Mouse (Mus musculus) midbrain, postnatal 0 days (tissue): ENCODE measurements around the gene Cnga3. TPM values are rescaled to one million over a fixed set of nuclear protein-coding genes. Genes with fewer than 3 reads are reported as not detected.
A peak's percentile ranks its signal among the peaks of the same experiment; 100 is the strongest.

Experiments used
- ATAC-seq: fragments of 200-750 bp; cut with Nextera tagmentation; 2 replicates; pipeline ENCODE4 v1.8.0; 2017; ENCODE audit warnings: moderate number of reproducible peaks, mild to moderate bottlenecking, moderate TSS enrichment, moderate library complexity; ENCODE audit not compliant: low FRiP score
- DNase-seq: peaks from one replicate; pipeline ENCODE4 v3.0.0-alpha.2; 2015; ENCODE audit warnings: low spot score
- H3K27ac ChIP-seq: fragments of 300-500 bp; sonication (generic); 2 replicates; pipeline ENCODE4 v1.5.1; 2014; ENCODE audit warnings: low read depth, mild to moderate bottlenecking, low read length, mixed read lengths
- H3K27me3 ChIP-seq: fragments of 300-500 bp; sonication (generic); 2 replicates; pipeline ENCODE4 v1.6.1; 2014; ENCODE audit warnings: low read length, control low read depth, mixed read lengths; ENCODE audit not compliant: insufficient read depth
- H3K36me3 ChIP-seq: fragments of 300-500 bp; sonication (generic); 2 replicates; pipeline ENCODE4 v1.6.1; 2014; ENCODE audit warnings: low read length, control low read depth, mixed read lengths; ENCODE audit not compliant: insufficient read depth
- H3K4me1 ChIP-seq: fragments of 300-500 bp; sonication (generic); 2 replicates; pipeline ENCODE4 v1.6.1; 2014; ENCODE audit warnings: mild to moderate bottlenecking, control low read depth, antibody characterized with exemption, low read length, mixed read lengths; ENCODE audit not compliant: insufficient read depth
- H3K4me2 ChIP-seq: fragments of 300-500 bp; sonication (generic); 2 replicates; pipeline ENCODE4 v1.6.1; 2014; ENCODE audit warnings: low read depth, mild to moderate bottlenecking, low read length, mixed read lengths; ENCODE audit not compliant: poor library complexity, severe bottlenecking
- H3K4me3 ChIP-seq: fragments of 300-500 bp; sonication (generic); 2 replicates; pipeline ENCODE4 v1.5.1; 2014; ENCODE audit warnings: low read depth, mild to moderate bottlenecking, low read length, moderate library complexity
- H3K9ac ChIP-seq: fragments of 300-500 bp; sonication (generic); replicated peaks from 2 replicates; pipeline ENCODE4 v1.6.1; 2014; ENCODE audit warnings: mild to moderate bottlenecking, low read length, moderate library complexity, mixed read lengths; ENCODE audit not compliant: poor library complexity, severe bottlenecking
- H3K9me3 ChIP-seq: fragments of 300-500 bp; sonication (generic); 2 replicates; pipeline ENCODE4 v1.6.1; 2016; ENCODE audit warnings: low read length, control low read depth
- CTCF ChIP-seq: IDR thresholded peaks from 2 replicates; pipeline ENCODE4 v1.5.1; 2016; ENCODE audit warnings: antibody characterized with exemption, mild to moderate bottlenecking
- WGBS: fragments of 180-500 bp; shearing (Covaris S2); extraction: QIAGEN DNeasy Blood & Tissue Kit; methylation state at CpG from one replicate; pipeline ENCODE4 v1.1.7; 2014; 5-methylcytosine and 5-hydroxymethylcytosine counted together
- polyA plus RNA-seq: library from polyadenylated mRNA; unstranded; fragments of >200 nt; fragmentation: Nextera tagmentation; extraction: Ambion mirVana; gene quantifications from 2 replicates; pipeline ENCODE4 v1.2.1, GENCODE M21; 2015
- total RNA-seq: library from RNA; depleted of rRNA; stranded (reverse); fragments of >200 nt; gene quantifications from 2 replicates; pipeline ENCODE4 v1.2.3, GENCODE M21; 2014

Gene Cnga3
- total and polyA plus RNA-seq, 2 experiments from 2014 or later = 0.62 to 0.71 TPM

DNA sequence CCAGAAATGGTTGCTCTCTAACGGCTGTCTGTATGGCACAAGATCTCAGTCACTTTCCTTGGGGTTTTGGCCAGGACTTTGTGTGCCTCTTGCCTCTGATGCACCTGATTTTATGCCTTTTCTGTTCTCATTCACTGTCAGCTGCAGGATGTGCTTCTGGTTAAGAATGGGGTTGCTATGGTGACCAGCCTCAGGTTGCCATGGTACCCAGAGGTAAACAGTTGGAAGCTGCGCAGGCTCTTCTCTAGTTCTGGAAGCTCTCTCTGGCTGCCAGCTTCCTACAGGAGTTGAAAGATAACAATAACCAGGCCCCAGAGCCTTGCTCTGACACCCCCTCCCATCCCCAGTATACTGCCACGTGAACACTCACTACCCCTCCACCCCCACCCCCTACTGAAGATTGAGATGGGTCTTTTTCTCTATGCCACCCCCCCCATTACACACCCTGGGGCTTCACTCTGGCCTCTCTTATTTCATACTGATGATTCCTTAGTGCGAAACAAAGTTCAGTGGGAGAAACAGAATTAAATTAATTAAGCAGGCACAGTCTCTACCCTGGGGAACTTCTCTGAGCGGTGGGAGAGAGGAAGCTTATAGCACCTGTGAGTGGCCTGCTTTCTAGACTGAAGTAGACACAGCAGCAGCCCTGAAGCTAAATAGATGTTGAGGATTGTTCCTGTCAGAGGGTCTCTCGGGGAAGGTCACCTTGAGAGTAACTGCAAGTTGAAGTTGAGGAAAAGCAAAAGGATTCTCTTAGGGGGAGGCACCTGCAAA lies 6.1 kb downstream of the Cnga3 start:
- Histone ChIP-seq H3K27ac (peak overlapping the region; percentile 72), H3K9me3 (no peaks in the 10 kb centered on the region), H3K4me3 (no peak overlapping the region), H3K27me3 (no peaks in the 10 kb centered on the region), H3K4me2 (peak overlapping the region; percentile 20), H3K9ac (no peak overlapping the region), H3K36me3 (no peaks in the 10 kb centered on the region), H3K4me1 (peaks cover 18% of the 10 kb centered on the region)
- DNase-seq = peak; percentile 93
- 21% methylated on average over 6 of the region's 6 CpGs for WGBS
- ATAC-seq = peak; percentile 95
- no peak for TF ChIP-seq CTCF

DNA sequence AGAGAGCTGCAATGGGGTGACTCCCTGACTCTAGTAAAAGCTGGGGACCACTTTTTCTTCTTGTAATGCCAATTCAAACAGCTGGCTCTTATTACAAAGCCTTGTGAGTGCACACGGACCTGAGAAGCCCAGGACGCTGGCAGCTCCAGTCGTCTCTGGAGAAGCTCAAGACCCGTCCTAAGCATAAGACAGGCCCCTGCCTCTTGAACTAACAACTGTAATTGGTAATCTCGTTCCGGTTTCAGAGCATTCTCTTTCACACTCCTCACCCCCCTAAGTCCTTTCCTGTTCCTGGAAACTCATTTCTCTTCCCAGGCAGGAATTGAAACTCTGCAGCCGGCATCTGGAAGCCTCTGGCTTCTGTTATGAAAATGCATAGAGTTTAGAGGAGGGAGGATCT lies 7.8 kb downstream of the Cnga3 start:
- Histone ChIP-seq H3K9ac (no peak overlapping the region), H3K27me3 (no peaks in the 10 kb centered on the region), H3K27ac (no peak overlapping the region), H3K36me3 (no peaks in the 10 kb centered on the region), H3K9me3 (no peaks in the 10 kb centered on the region), H3K4me1 (peaks cover 18% of the 10 kb centered on the region), H3K4me3 (no peak overlapping the region), H3K4me2 (no peak overlapping the region)
- no peak for ATAC-seq
- TF ChIP-seq CTCF = no peak
- DNase-seq = no peak
- WGBS = 65% methylated on average over 7 of the region's 7 CpGs

GRCm38 (mm10) chr1:37230404-37230803 lies 16.2 kb downstream of the Cnga3 start:
- Histone ChIP-seq H3K4me1 (no peaks in the 10 kb centered on the region), H3K9me3 (no peaks in the 10 kb centered on the region), H3K36me3 (no peaks in the 10 kb centered on the region), H3K4me2 (no peak overlapping the region), H3K27ac (no peak overlapping the region), H3K27me3 (no peaks in the 10 kb centered on the region), H3K9ac (no peak overlapping the region), H3K4me3 (no peak overlapping the region)
- WGBS = 72% methylated on average over 6 of the region's 6 CpGs
- no peak for TF ChIP-seq CTCF
- ATAC-seq (no peak), DNase-seq (no peak)

GRCm38 (mm10) chr1:37231295-37231701 lies 17.1 kb downstream of the Cnga3 start:
- TF ChIP-seq CTCF = no peak
- ATAC-seq (no peak), DNase-seq (no peak)
- Histone ChIP-seq H3K4me2 (no peak overlapping the region), H3K9ac (no peak overlapping the region), H3K4me1 (no peaks in the 10 kb centered on the region), H3K27ac (no peak overlapping the region), H3K9me3 (no peaks in the 10 kb centered on the region), H3K27me3 (no peaks in the 10 kb centered on the region), H3K36me3 (no peaks in the 10 kb centered on the region), H3K4me3 (no peak overlapping the region)
- 72% methylated on average over 6 of the region's 6 CpGs for WGBS

DNA sequence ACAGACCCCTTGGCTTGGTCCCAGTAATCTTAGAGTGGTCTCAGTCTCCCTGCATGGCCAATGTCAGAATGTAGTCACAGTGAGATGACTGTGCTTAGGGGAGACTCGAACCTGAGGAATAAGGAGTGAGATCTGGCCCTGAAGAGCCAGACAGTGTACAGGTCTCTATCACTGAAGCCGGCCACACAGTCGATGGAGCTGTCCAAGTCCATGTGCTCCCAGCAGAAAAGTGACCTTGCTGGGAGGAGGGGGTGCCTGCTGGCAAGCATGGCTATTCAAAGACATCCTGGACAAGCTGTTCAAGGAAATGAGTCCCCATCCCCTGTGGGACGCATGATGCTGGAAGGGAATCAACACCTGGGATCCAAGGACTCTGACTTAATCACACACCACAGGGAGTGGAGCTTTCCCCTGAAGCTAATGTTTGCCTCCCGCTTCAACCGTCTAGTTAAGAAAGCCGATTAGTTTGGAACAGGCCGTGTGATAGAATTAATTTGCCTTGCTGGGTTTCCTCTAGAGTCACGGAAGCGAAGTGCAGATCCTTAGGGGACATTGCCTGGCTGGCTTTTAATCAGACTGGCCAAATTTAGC lies 24.9 kb downstream of the Cnga3 start:
- H3K9me3 ChIP-seq = no peaks in the 10 kb centered on the region
- no peaks in the 10 kb centered on the region for H3K27me3 ChIP-seq
- peak; percentile 2; the same call in 1 of the 2 replicates for TF ChIP-seq CTCF
- peak; percentile 34; the same call in 1 of the 2 replicates for ATAC-seq
- no peak overlapping the region for H3K4me3 ChIP-seq
- no peaks in the 10 kb centered on the region for H3K36me3 ChIP-seq
- H3K27ac ChIP-seq = no peak overlapping the region
- peak; percentile 73 for DNase-seq
- no peak overlapping the region for H3K9ac ChIP-seq
- H3K4me1 ChIP-seq = no peaks in the 10 kb centered on the region
- WGBS = 29% methylated on average over 10 of the region's 10 CpGs
- no peak overlapping the region for H3K4me2 ChIP-seq

DNA sequence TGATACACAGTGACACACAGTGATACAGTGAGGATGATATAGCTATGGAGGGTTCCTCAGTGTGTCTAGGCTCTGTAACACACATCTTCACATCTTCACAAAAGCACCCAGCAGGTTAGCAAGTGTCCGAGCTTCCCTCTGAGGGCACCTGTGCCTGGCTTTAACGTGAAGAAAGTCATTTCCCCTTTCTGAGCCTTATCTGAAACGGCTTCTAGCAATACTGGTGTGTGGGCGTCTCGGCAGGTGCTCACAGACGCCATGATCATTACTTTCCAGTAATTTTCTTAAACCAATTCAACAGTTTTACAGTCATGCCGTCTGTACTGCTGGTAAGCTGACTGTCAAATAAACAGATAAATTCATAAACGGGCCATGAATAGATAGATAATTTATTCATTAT lies 28.0 kb downstream of the Cnga3 start:
- Histone ChIP-seq H3K9ac (no peak overlapping the region), H3K4me1 (no peaks in the 10 kb centered on the region), H3K27ac (no peak overlapping the region), H3K27me3 (no peaks in the 10 kb centered on the region), H3K9me3 (no peaks in the 10 kb centered on the region), H3K4me2 (no peak overlapping the region), H3K36me3 (no peaks in the 10 kb centered on the region), H3K4me3 (no peak overlapping the region)
- no peak for TF ChIP-seq CTCF
- ATAC-seq (no peak), DNase-seq (no peak)
- WGBS = 74% methylated on average over 8 of the region's 8 CpGs
